Mouse (Mus musculus): Measurements from ENCODE around the gene Slc25a23.
"Not testable (repeated sequence)": the region's sequence is repeated elsewhere in the genome, so short reads cannot be mapped to it uniquely, and the experiment has no call there.

The Slc25a23 gene

DNA sequence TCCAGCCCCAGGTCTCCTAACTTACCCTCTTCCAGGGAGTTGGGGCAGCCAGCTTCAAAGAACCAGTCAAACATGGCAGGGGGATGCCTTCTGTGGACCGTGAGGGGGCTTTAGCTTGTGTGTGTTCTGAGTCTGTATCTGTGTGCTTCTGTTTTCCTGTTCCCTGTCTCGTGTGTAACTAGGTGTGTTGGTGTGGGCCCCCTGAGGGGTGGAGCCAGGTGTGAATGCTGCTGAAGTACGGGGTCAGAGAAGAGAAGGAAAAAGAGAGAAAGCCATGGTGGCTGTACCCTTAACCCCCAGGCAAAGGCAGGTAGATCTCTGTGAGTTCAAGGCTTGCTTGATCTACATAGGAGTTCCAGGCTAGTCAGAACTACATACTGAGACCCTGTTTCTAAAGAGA lies 17.3 kb upstream of the Slc25a23 start:
- no peak for DNase-seq (ENCODE audit: low spot score in 2 of 2)

DNA sequence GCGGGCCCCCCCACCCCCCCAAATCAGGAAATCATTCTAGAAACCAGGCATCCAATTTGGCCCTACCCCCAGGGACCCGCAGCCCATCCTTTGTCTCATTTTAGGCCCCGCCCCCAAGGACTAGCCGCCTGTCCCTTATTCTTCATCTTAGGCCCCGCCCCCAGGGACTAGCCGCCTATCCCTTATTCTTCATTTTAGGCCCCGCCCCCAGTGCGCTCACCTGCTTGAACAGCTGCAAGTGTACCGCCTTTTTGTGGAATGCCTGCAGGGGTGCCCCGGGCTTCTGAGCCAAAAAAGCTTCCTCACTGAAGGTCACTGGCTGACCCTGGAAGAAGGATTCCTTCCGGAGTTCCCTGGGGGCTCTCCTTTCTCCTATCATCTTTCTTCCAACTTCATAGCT lies 11.0 kb upstream of the Slc25a23 start:
- DNase-seq (ENCODE audit: low spot score in 2 of 2): no peak

DNA sequence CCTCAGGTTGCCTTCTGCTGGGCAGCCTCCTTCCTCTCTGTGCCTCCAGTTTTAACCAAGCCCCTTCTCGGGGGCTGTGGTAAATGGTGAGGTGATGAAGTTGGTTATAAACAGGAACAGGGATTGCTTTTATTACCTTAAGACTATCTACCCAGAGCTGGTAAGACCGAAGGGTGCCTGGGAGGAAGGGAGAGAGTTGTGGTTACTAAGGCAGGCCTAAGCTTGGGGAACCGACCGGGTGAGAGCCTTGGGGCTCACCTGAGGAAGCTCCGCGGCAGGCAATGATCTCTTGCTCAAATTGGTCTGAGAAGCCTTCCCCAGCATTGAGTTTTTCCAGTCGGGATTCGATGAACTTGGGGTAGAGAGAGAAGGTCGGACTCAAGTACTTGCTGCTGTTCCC lies 10.6 kb upstream of the Slc25a23 start:
- DNase-seq (ENCODE audit: low spot score in 2 of 2): no peak

DNA sequence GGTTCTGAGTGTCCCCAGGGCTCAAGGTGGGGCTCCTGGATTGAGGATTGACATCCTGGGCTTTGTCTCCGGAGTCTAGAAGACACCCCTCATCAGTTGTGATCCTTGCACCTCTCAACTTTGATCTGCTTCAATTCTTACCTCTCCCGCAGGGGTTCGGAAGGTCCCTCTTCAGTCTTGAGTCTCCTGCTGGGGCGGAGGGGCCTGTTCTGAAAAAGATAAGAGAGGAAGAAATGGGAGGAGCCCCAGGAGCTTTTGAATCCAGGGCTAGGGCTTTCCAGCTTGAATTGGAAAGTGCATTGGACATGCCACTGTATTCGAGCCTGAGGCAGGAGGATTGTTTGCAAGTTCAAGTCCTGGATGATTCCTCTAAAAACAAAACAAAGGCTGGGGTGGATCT lies 7.2 kb upstream of the Slc25a23 start:
- no peak for DNase-seq (ENCODE audit: low spot score in 2 of 2)

DNA sequence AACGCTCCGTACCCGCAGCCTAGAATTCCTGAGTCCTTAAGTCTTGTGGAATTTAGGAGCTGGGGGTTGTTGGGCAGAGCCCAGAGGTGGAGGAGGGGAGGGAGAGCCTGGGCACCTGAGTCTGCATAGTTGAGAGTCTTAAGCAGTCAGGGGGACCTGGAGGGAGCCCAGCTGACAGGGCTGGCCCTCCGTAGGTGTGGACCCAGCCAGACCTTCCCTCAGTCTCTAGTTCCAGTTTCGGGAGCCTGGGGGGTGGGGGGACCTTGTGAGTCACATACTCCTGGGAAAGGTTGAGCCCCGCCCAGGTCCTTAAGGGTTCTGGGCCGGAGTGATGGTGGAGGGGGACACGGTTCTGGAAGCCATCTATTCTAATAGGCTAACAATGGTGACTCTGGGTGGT lies 3.4 kb upstream of the Slc25a23 start:
- no peak for DNase-seq (ENCODE audit: low spot score in 2 of 2)

DNA sequence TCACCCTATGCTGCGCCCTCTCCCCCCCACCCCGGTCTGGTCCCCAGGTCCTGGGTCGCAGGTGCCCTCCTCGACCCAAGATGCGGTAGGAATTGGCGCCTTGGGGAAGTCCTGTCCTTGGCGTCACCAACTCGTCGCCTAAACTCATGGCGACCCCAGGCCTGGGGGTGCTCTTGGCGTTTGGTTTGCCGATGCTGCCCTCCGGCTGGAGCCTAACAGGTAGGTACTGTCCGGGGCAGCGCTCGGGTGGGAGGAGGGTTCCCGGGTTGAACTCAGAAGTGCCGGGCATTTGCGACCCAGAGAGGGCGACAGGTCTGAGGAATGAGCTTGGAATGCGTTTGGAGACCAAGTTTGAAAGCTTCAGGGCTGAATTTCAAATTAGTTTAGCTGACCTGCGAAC lies 2.9 kb upstream of the Slc25a23 start:
- no peak for DNase-seq (ENCODE audit: low spot score in 2 of 2)

DNA sequence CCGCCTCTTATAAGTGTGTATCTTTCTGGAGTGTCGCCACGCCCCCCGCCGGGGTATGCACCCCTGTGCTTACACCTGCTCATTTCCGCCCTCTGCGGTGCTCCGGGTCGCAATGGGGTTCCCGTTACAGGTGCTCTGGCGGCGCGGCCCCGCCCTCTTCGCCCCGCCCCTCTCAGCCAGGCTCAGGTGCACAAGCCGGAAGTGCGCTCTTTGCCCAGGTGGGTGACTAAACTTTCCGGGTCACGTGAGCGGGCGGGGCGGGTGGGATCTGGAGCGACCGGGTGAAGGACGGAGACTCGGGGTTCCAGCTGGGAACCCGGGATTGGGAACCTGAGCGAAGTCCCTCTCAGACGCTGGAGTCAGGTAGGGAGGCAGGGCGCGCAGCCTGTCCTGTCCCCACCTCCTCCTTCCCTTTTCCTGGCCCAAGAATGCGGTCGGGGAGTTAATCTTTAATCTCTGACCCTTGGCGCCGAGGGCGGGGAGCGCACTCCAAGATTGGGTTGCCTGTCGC lies 2.4 kb upstream of the Slc25a23 start:
- peak; percentile 54 to 63 for DNase-seq (ENCODE audit: low spot score in 2 of 2)

DNA sequence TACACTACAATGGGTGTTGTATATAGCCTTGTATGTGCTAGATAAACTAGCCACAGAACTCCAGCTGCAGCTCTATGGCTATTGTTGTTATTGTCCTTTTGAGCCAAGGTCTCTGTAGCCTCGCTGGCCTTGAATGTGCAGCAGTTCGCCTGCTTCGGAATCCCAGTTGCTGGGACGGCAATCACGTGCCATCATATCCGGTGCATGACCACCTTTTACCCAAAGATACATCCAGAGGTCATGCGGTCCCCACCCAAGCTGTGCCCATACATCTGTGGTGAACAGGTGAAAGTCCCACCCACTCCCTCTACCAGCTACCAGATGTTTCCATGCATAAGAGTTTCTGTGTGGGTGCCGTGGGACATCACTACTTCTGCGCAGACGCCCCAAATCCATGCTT lies 1.4 kb upstream of the Slc25a23 start:
- DNase-seq (ENCODE audit: low spot score in 2 of 2): no peak

DNA sequence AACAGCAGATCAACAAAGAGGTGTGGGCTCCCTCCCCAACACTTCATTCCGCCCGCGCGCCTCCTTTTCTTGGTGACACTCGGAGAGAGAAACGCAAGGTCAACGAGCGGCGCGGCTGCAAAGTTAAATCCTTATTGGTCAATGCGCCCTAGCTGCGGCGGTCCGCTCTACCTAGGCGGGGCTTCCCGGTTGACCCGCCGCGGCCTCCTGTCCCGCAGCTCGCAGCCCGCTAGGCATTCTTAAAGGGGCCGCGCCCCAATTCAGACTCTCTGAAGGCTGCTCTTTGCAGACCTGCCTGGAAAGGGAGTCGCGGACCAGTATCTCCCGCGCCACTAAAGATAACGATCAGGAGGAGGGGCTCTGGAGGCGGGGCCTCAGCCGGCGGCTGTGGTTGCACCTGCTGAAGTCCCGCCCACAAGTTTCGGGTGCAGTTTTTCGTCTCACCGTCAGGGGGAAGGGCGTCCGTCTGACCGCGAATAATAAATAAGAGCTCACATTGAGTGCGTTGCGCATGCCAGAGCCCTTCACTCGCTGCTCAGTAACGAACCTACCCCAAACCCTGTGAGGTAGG lies 653 bp upstream of the Slc25a23 start:
- DNase-seq (ENCODE audit: low spot score in 2 of 2): peak; percentile 95 to 96

DNA sequence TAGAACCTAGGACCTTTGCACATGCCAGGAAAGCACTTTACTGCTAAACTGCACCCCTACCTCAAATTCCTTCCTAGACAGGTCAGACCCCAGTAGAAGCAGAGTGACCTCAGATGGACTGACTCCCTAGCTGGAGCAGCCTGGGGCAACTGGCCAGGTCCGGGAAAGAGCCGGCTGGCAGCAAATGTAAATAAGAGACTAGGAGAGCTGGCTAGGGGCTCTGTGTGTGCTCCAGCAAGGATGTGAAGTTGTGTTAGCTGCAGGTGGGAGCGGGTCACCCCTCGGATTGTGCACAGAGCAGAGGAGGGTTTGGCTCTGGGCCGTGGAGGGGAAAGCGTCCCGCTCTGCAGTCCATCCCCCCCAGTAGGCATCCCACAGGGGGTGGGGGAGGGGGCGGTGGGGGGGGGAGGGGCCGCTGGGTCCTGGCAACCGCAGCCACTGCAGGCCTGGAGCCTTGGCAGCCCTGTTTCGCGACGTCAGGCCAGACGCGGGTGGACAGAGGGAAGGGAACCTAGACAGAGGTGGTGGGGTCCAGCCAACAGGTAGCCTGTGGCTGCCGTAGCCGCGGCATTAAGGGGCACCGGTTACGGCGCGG lies 675 bp downstream of the Slc25a23 start, which contains the start of gene Crb3:
Gene Crb3 (plus strand): TSS at position 215 of the 595 bp plus-strand sequence.
- DNase-seq (ENCODE audit: low spot score in 2 of 2): no peak

DNA sequence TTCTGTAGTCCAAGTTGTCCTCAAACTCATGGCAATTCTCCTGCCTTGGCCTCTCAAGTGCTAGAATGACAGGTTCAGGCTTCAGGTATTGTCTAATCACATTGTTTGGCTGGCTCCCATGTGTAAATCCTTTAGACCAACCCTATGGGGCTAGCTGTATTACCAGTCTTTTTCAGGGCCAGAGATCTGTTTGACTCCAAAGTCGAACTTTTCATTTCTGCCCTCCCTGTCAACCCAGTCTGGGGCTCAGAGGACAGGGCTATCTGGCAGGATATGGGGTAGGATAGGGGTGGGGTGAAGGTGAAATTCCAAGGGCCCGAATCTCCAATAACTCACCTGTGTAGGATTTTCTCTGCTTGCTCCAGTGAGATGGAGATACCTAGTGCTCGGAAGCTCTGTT lies 3.4 kb downstream of the Slc25a23 start:
- no peak for DNase-seq (ENCODE audit: low spot score in 2 of 2)

DNA sequence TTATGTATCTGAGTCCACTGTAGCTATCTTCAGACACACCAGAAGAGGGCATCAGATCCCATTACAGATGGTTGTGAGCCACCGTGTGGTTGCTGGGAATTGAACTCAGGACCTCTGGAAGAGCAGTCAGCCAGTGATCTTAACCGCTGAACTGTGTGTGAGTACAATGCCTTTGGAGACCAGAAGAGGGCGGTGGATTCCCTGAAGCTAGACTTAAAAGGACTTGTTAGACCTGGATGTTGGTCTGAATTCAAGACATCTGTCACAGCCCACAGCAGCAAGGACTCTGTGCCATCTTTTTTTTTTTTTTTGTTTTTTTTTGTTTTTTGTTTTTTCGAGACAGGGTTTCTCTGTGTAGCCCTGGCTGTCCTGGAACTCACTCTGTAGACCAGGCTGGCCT lies 8.0 kb downstream of the Slc25a23 start:
- DNase-seq (ENCODE audit: low spot score in 2 of 2): not testable (repeated sequence)

DNA sequence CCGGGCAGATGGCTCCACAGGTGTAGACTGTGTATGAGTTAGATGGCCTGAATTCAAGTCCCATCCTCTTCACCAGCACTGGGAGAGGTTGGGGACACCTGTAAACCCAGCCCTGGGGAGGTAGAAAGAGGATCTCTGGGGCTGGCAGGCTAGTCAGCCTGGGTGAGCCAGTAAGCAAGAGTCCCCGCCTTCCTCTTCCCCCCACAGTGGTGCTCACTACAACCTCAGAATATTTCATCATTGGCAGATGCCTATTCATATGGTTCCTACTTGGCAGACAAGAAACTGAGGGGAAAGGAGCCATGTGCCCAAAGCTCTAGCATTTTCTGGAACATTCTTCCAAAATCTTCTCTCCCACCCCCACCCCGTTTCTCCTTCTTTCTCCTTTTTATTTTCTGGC lies 10.8 kb downstream of the Slc25a23 start:
- DNase-seq (ENCODE audit: low spot score in 2 of 2): no peak

DNA sequence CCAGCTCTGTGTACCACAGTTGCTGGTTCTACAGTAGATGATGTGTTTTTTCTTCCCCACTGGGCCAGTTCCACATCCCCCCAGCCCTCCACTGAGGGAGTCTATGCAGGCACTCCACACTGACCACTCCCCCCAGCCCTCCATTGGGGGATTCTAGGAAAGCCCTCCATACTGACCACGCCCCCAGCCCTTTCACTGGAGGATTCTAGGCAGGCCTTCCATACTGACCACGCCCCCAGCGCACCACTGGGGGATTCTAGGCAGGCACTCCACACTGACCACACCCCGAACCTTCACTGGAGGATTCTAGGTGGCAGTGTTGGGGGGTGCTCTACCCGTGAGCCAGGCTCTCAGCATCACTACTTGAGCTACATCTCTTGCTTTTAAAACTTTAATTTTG lies 12.3 kb downstream of the Slc25a23 start:
- DNase-seq (ENCODE audit: low spot score in 2 of 2): no peak

DNA sequence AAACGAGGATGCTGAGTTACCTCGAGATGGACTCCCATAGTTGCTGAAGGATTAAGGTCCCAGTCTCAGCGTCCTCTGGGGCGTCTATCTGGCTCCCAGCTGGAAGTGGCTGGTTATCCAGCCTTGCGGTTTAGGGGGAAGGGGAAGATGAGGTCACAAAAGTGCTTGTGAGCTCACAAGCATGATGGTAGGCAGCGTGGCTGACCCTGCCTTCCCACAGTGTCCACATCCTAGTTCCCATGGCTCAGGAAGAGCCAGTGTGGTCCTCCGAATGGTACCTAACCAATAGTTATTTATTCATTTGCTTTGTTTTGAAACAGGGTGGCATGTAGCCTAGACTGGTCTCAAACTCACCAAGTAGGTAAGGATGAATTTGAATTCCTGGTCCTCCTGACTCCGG lies 18.1 kb downstream of the Slc25a23 start, which contains the start of gene Slc25a41:
Gene Slc25a41 (minus strand): TSS at position 101 of the 400 bp plus-strand sequence.
- DNase-seq (ENCODE audit: low spot score in 2 of 2): no peak

DNA sequence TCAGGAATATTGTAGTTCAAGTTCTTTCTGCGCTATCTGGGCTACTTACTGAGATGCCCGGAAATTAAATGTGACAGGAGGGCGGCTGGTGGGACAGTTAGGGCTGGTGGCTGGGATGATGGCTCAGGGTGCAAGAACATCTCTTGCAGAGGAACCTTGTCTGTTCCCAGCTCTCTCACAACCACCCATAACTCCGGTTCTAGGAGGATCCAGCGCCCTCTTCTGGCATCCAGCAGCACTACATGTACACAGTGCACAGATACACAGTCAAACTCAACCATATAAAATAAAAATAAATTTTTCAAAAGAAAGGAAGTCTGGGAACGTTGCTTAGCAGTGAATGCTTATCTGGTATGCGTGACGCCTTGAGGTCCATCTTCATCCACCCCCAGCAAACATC lies 20.7 kb downstream of the Slc25a23 start:
- DNase-seq (ENCODE audit: low spot score in 2 of 2): no peak

DNA sequence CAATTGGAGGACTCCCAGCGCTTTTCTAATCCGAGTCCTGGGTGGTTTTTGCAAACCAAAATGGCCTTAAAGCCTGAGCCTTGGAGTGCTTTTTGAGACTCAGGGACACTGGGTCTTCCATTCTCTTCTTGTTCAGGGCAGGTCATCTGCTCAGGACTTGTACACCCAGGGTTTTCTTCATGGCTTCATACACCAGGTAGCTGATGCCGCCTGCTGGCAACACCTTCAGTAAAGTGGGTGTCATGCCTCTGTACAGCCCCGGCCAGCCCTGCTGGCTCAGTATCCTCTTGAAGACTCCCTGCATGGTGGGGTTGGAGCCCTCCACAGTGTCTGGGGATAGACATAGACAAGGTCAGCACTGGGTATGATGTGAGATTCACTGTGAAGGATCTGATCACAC lies 26.8 kb downstream of the Slc25a23 start:
- no peak for DNase-seq (ENCODE audit: low spot score in 2 of 2)

DNA sequence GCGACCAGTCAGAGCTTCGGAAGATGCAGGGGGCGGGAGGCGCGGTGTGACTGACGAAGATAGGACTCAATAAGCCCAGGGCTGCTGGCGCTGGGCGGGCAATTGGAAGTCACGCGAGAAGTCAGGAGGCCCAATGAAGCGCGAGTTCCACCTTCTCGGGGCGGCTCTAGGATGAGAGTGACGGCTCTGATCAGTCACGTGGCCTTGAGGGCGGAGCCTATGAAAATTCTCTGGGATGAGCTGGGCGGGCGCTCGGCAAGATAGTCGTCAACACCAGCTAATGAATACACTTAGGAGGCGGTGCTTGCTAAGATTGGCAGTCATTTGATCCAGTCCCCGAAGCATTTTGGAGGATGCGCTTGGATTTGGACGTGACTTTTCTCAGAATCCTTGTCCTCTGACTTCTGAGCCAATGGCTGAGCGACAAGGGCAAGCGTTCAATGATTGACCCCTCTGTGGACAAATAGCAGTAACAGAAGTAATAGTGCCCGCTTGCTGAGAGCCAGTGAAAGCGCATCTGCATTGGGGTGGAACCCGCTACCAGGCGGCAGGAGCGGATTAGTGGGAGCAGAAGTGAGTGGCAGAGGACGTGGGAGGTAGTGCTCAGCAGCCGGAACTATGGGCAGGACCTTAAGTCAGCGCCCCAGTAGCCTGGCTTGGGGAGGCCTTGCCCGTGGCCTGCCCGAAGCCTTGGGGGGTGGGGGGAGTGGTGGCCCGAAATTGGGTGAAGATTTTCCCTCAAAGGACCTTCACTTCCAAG lies 27.8 kb downstream of the Slc25a23 start:
- peak; percentile 100 for DNase-seq (ENCODE audit: low spot score in 2 of 2)

DNA sequence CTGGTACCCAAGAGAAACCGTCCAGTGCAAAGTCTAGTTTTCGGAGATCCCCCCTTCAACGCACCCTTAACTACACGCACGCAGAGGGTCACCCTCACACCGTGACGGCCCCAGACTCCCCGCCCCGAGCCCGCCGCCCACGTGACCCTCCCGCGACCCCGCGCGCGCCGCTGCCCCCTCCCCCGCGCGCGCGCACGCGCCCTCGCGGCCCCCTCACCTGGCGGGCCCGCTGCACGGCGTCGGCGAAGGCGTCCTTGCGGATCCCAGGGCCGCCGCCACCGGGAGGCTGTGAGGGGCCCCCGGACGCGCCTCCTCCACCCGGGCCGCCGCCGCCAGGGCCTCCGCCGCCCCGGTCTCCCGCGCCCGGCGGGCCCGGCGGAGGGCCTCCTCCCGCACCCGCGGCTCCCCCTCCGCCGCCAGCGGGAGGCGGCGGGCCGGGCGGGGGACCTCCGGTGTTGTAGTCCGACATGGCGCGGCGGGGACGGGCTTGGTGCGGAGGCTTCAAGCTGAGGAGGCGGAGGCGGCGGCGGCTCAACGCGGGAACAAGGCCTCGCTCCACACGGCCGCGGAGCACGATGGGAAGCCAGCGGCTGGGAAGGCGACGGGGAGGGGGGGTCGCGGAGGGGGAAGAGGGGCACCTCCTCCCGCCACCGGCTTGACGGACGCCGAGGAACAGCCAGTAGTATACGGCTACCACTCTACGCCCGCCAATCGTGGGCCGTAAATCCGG lies 28.6 kb downstream of the Slc25a23 start, which contains the start of gene Khsrp:
Gene Khsrp (minus strand): TSS at position 592 of the 730 bp plus-strand sequence.
- peak in 1 of 2 experiments; percentile 36 for DNase-seq (ENCODE audit: low spot score in 2 of 2)

DNA sequence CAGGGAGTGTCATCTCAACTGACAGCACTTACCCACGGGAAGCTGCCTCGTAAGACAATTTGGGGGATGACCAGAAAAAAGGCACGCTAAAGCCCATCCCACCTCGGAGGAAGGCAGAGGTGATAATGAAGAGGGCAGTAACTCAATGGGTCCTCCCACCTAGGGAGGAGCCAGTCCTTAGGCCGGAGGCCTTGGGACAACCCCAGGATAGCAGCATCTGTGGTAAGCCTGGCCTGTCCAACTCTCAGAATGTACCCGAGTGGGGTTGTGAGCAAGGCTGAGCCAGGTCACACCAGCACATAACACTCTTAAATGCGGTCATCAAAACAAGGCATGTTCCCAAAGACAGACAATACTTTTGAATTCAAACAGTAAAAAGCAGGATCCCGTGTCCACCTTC lies 30.0 kb downstream of the Slc25a23 start:
- peak; percentile 32 to 37 for DNase-seq (ENCODE audit: low spot score in 2 of 2)

DNA sequence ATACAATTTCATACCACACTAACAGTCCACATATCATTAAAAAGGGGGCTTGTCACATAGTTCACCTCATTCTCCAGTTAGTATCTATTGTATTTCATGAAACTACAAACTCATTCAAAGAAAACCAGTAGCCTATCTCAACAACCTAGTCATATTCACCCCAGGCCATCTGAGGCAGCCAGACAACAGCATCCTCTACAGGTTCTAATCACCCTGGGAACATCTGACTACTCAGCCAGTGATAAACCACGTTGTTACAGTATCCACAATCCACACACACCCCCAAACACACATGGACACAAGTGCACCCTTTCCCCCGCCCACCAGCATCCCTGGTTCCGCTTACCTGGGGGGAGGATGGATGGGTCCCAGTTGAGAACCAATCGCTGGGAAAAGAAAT lies 32.2 kb downstream of the Slc25a23 start:
- no peak for DNase-seq (ENCODE audit: low spot score in 2 of 2)

DNA sequence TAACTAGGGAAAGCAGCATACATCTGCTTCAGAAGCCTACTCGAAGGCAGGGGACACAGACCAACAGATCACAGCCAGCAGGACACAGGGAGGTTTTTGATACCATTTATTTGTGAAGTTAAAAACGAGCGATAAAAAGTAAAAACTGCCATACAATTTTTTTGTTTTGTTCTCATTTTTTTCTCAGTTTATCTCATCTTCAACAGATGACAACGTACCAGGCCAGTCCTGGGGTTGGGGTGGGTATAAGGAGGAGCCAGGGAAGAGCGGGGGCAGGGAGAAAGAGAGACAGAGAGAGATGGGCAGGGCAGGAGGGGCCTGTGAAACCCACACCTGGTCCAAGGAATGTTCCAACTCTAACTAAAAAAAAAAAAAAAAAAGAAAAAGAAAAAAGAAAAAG lies 38.7 kb downstream of the Slc25a23 start:
- DNase-seq (ENCODE audit: low spot score in 2 of 2): no peak
